Mouse (Mus musculus): Measurements from ENCODE around the gene Fam131b. TPM values are rescaled to one million over a fixed set of nuclear protein-coding genes. Genes with fewer than 3 reads are reported as not detected.

Gene Fam131b
- 0.42 and 0.45 TPM in 2 replicates for polyA plus RNA-seq (2012; rRNA removed)

- peak; percentile 12 for DNase-seq
- peaks cover 5% of the 10 kb centered on the region for H3K4me1 ChIP-seq (ENCODE audit: control insufficient read depth, insufficient read depth, low read length)
- H3K4me3 ChIP-seq (replicated peaks; ENCODE audit: extremely low read depth, low read depth, low read length) = peak within 1 kb of the TSS; percentile 44
- TF ChIP-seq POLR2A (IDR thresholded peaks at IDR 0.05; ENCODE audit: borderline replicate concordance, extremely low read depth, low read depth, low read length) (no peak), CTCF (IDR thresholded peaks at IDR 0.05; ENCODE audit: insufficient read depth, low read length) (no peak)
- under 1% methylated on average over 44 of the region's 68 CpGs for WGBS
Observed at GRCm38 (mm10) chr6:42324482-42325267, at the start of gene Fam131b. TSS of gene Fam131b (minus strand) at chr6:42324643.

- WGBS = 40% methylated on average over 7 of the region's 7 CpGs
- H3K4me3 ChIP-seq (replicated peaks; ENCODE audit: extremely low read depth, low read depth, low read length) = no peak overlapping the region
- TF ChIP-seq CTCF (IDR thresholded peaks at IDR 0.05; ENCODE audit: insufficient read depth, low read length) (no peak), POLR2A (IDR thresholded peaks at IDR 0.05; ENCODE audit: borderline replicate concordance, extremely low read depth, low read depth, low read length) (no peak)
- no peak for DNase-seq
- peaks cover 10% of the 10 kb centered on the region for H3K4me1 ChIP-seq (ENCODE audit: control insufficient read depth, insufficient read depth, low read length)
Observed at GRCm38 (mm10) chr6:42373669-42374430, 49.4 kb upstream of the Fam131b start.

- DNase-seq = peak; percentile 78
- WGBS = 2% methylated on average over 36 of the region's 36 CpGs
- no peak for TF ChIP-seq POLR2A (IDR thresholded peaks at IDR 0.05; ENCODE audit: borderline replicate concordance, extremely low read depth, low read depth, low read length)
- peak; percentile 15; the same call in 1 of the 2 replicates for TF ChIP-seq CTCF (IDR thresholded peaks at IDR 0.05; ENCODE audit: insufficient read depth, low read length)
- Histone ChIP-seq H3K4me3 (replicated peaks; ENCODE audit: extremely low read depth, low read depth, low read length) (peak within 1 kb of the TSS; percentile 44), H3K4me1 (ENCODE audit: control insufficient read depth, insufficient read depth, low read length) (peaks cover 10% of the 10 kb centered on the region)
Observed at GRCm38 (mm10) chr6:42372816-42373547, 48.5 kb upstream of the Fam131b start, which contains the start of gene Epha1. TSS of gene Epha1 (minus strand) at chr6:42373268.

- WGBS = 46% methylated on average over 9 of the region's 9 CpGs
- DNase-seq = no peak
- TF ChIP-seq CTCF (IDR thresholded peaks at IDR 0.05; ENCODE audit: insufficient read depth, low read length) (no peak), POLR2A (IDR thresholded peaks at IDR 0.05; ENCODE audit: borderline replicate concordance, extremely low read depth, low read depth, low read length) (no peak)
- Histone ChIP-seq H3K4me3 (replicated peaks; ENCODE audit: extremely low read depth, low read depth, low read length) (peak overlapping the region; percentile 13), H3K4me1 (ENCODE audit: control insufficient read depth, insufficient read depth, low read length) (peaks cover 10% of the 10 kb centered on the region)
Observed at GRCm38 (mm10) chr6:42372421-42372815, 48.0 kb upstream of the Fam131b start.

GRCm38 (mm10) chr6:42372001-42372400 is 47.6 kb upstream of the Fam131b start:
- Histone ChIP-seq H3K4me1 (ENCODE audit: control insufficient read depth, insufficient read depth, low read length) (peaks cover 10% of the 10 kb centered on the region), H3K4me3 (replicated peaks; ENCODE audit: extremely low read depth, low read depth, low read length) (peak overlapping the region; percentile 13)
- TF ChIP-seq POLR2A (IDR thresholded peaks at IDR 0.05; ENCODE audit: borderline replicate concordance, extremely low read depth, low read depth, low read length) (no peak), CTCF (IDR thresholded peaks at IDR 0.05; ENCODE audit: insufficient read depth, low read length) (no peak)
- DNase-seq = no peak
- WGBS = 32% methylated on average over 3 of the region's 3 CpGs

GRCm38 (mm10) chr6:42370630-42371363 is 46.4 kb upstream of the Fam131b start:
- H3K4me1 ChIP-seq (ENCODE audit: control insufficient read depth, insufficient read depth, low read length) = peaks cover 5% of the 10 kb centered on the region; the same call in 1 of the 2 replicates
- DNase-seq = no peak

GRCm38 (mm10) chr6:42369870-42370269 is 45.4 kb upstream of the Fam131b start:
- H3K4me3 ChIP-seq (replicated peaks; ENCODE audit: extremely low read depth, low read depth, low read length) = no peak overlapping the region
- 38% methylated on average over 3 of the region's 3 CpGs for WGBS
- no peak for DNase-seq

More at GRCm38 (mm10) chr6:42370630-42371363, 46.4 kb upstream of the Fam131b start:
- TF ChIP-seq CTCF (IDR thresholded peaks at IDR 0.05; ENCODE audit: insufficient read depth, low read length) (no peak), POLR2A (IDR thresholded peaks at IDR 0.05; ENCODE audit: borderline replicate concordance, extremely low read depth, low read depth, low read length) (no peak)
- no peak overlapping the region for H3K4me3 ChIP-seq (replicated peaks; ENCODE audit: extremely low read depth, low read depth, low read length)
- WGBS = 67% methylated on average over 4 of the region's 4 CpGs

GRCm38 (mm10) chr6:42365215-42365614 is 40.8 kb upstream of the Fam131b start:
- Histone ChIP-seq H3K4me1 (ENCODE audit: control insufficient read depth, insufficient read depth, low read length) (no peaks in the 10 kb centered on the region), H3K4me3 (replicated peaks; ENCODE audit: extremely low read depth, low read depth, low read length) (no peak overlapping the region)
- TF ChIP-seq POLR2A (IDR thresholded peaks at IDR 0.05; ENCODE audit: borderline replicate concordance, extremely low read depth, low read depth, low read length) = no peak
- no peak for TF ChIP-seq CTCF (IDR thresholded peaks at IDR 0.05; ENCODE audit: insufficient read depth, low read length)
- 93% methylated on average over 6 of the region's 6 CpGs for WGBS
- DNase-seq = no peak

More at GRCm38 (mm10) chr6:42369870-42370269, 45.4 kb upstream of the Fam131b start:
- TF ChIP-seq CTCF (IDR thresholded peaks at IDR 0.05; ENCODE audit: insufficient read depth, low read length) = no peak
- H3K4me1 ChIP-seq (ENCODE audit: control insufficient read depth, insufficient read depth, low read length) = peaks cover 4% of the 10 kb centered on the region; the same call in 1 of the 2 replicates

Data from lung, adult 2 months (tissue).